Mouse (Mus musculus) midbrain, embryonic 11.5 days (tissue): ENCODE data around the gene Maz. TPM values are rescaled to one million over a fixed set of nuclear protein-coding genes. Genes with fewer than 3 reads are reported as not detected.
A peak's percentile ranks its signal among the peaks of the same experiment; 100 is the strongest.

Experiments
- ATAC-seq: fragments of 200-750 bp; cut with Nextera tagmentation; 2 replicates; pipeline ENCODE4 v1.8.0; 2017; ENCODE audit warnings: moderate TSS enrichment, moderate library complexity; ENCODE audit not compliant: low FRiP score
- DNase-seq: peaks from one replicate; pipeline ENCODE4 v3.0.0; 2015; ENCODE audit warnings: low spot score; ENCODE audit errors: missing footprints
- H3K27ac ChIP-seq: fragments of 300-500 bp; sonication (generic); 2 replicates; pipeline ENCODE4 v1.5.1; 2014; ENCODE audit warnings: low read depth, low read length
- H3K27me3 ChIP-seq: fragments of 300-500 bp; sonication (generic); 2 replicates; pipeline ENCODE4 v1.6.1; 2014; ENCODE audit warnings: mild to moderate bottlenecking, low read length, moderate library complexity, mixed read lengths; ENCODE audit not compliant: control insufficient read depth, insufficient read depth
- H3K36me3 ChIP-seq: fragments of 300-500 bp; sonication (generic); 2 replicates; pipeline ENCODE4 v1.6.1; 2014; ENCODE audit warnings: mild to moderate bottlenecking, low read length, moderate library complexity, mixed read lengths; ENCODE audit not compliant: control insufficient read depth, insufficient read depth
- H3K4me1 ChIP-seq: fragments of 300-500 bp; sonication (generic); 2 replicates; pipeline ENCODE4 v1.6.1; 2014; ENCODE audit warnings: low read length; ENCODE audit not compliant: control insufficient read depth, insufficient read depth
- H3K4me2 ChIP-seq: fragments of 300-500 bp; sonication (generic); 2 replicates; pipeline ENCODE4 v1.6.1; 2014; ENCODE audit warnings: mild to moderate bottlenecking, moderate library complexity
- H3K4me3 ChIP-seq: fragments of 300-500 bp; sonication (generic); 2 replicates; pipeline ENCODE4 v1.5.1; 2014; ENCODE audit warnings: low read depth, low read length
- H3K9ac ChIP-seq: fragments of 300-500 bp; sonication (generic); 2 replicates; pipeline ENCODE4 v1.6.1; 2014; ENCODE audit warnings: low read length
- H3K9me3 ChIP-seq: fragments of 300-500 bp; sonication (generic); 2 replicates; pipeline ENCODE4 v1.6.1; 2016; ENCODE audit warnings: low read length; ENCODE audit not compliant: control insufficient read depth
- WGBS: fragments of 180-500 bp; shearing (Covaris S2); extraction: QIAGEN DNeasy Blood & Tissue Kit; methylation state at CpG from one replicate; pipeline ENCODE4 v1.1.7; 2014; 5-methylcytosine and 5-hydroxymethylcytosine counted together
- polyA plus RNA-seq: library from polyadenylated mRNA; unstranded; fragments of >200 nt; fragmentation: Nextera tagmentation; extraction: Ambion mirVana; gene quantifications from 2 replicates; pipeline ENCODE4 v1.2.1, GENCODE M21; 2014

The Maz gene
- polyA plus RNA-seq, 1 experiment from 2014 or later: 80.7 TPM

DNA sequence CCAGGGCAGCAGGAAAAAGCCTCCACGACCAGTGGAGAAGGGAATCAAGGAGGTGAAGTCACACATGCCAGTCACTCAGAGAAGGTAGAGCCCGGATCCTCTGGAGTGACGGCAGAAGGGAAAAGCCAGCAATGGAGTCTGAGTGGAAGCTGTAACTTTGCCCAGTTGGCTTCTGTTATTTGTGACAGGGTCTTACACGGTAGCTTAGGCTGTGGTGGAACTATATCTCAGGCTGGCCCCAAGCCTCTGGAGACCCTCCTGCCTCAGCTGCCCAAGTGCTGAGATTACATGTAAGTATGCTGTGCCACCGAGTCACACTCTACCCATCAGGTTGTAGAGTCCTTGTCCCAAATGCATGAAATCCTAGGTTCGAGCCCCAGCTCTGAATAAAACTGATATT is 13.5 kb downstream of the Maz start:
- Histone ChIP-seq H3K4me3 (no peak overlapping the region), H3K9me3 (no peaks in the 10 kb centered on the region), H3K27me3 (no peaks in the 10 kb centered on the region), H3K36me3 (0 out of 2 replicates have a peak, but pooled peaks cover 4% of the 10 kb centered on the region), H3K9ac (no peak overlapping the region), H3K27ac (no peak overlapping the region), H3K4me1 (peaks cover 9% of the 10 kb centered on the region), H3K4me2 (no peak overlapping the region)
- no peak for DNase-seq
- no peak for ATAC-seq
- 93% methylated on average over 6 of the region's 6 CpGs for WGBS

GRCm38 (mm10) chr7:127012845-127013244 is 14.0 kb downstream of the Maz start:
- no peak overlapping the region for H3K4me2 ChIP-seq
- WGBS: 97% methylated on average over 10 of the region's 10 CpGs
- no peak overlapping the region for H3K27ac ChIP-seq
- no peak overlapping the region for H3K4me3 ChIP-seq
- H3K36me3 ChIP-seq: 0 out of 2 replicates have a peak, but pooled peaks cover 4% of the 10 kb centered on the region
- DNase-seq (no peak), ATAC-seq (no peak)
- H3K27me3 ChIP-seq: no peaks in the 10 kb centered on the region
- H3K4me1 ChIP-seq: peaks cover 9% of the 10 kb centered on the region
- no peak overlapping the region for H3K9ac ChIP-seq
- no peaks in the 10 kb centered on the region for H3K9me3 ChIP-seq

DNA sequence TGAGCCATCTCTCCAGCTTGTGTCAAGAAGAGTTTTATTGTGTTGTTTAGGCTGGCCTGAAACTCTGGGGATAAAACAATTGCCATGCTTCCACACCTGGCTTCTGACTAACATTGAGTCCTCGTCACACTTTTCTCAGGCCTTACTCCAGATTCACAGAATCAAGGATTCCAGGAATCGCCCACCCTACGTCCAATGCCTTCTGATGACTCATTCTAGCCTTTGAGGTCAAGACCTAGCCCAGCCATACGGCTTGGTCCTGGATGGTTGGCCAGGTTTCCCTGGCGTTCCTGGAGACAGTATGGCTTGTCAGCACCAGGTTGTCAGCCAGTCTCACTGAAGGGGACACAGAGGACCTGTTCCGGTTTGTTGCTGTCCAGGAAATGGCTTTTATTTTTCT is 14.5 kb downstream of the Maz start:
- WGBS: 88% methylated on average over 6 of the region's 6 CpGs
- ATAC-seq: no peak
- no peak overlapping the region for H3K4me2 ChIP-seq

DNA sequence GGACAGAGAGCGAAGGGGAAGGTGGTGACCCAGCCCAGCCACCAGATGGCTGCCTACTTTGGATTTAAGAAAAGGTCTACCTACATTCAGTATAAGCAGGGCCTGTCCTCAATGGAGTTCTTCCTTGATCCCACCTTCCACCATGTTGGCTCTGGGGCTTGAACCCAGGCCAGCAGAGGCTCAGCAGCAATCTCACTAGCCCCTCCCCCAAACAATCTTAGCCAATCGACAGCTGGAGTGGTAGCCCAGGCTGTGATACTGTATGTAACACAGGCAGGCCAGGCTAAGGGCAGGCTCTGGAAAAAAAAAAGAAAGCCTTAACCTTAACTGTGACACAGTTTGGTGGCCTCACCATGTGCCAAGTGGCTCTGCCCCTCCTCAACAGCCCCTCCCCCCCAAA is 15.1 kb downstream of the Maz start:
- DNase-seq (no peak), ATAC-seq (no peak)
- no peak overlapping the region for H3K4me3 ChIP-seq
- 0 out of 2 replicates have a peak, but pooled peaks cover 4% of the 10 kb centered on the region for H3K36me3 ChIP-seq
- no peak overlapping the region for H3K27ac ChIP-seq
- H3K9me3 ChIP-seq: no peaks in the 10 kb centered on the region
- H3K4me1 ChIP-seq: peaks cover 9% of the 10 kb centered on the region
- no peak overlapping the region for H3K4me2 ChIP-seq
- 73% methylated on average over 2 of the region's 2 CpGs for WGBS
- H3K9ac ChIP-seq: no peak overlapping the region
- no peaks in the 10 kb centered on the region for H3K27me3 ChIP-seq

More for the DNA sequence above, 14.5 kb downstream of the Maz start:
- H3K9ac ChIP-seq: no peak overlapping the region
- peaks cover 9% of the 10 kb centered on the region for H3K4me1 ChIP-seq
- DNase-seq: no peak
- H3K9me3 ChIP-seq: no peaks in the 10 kb centered on the region
- H3K27ac ChIP-seq: no peak overlapping the region
- H3K27me3 ChIP-seq: no peaks in the 10 kb centered on the region
- no peak overlapping the region for H3K4me3 ChIP-seq
- H3K36me3 ChIP-seq: 0 out of 2 replicates have a peak, but pooled peaks cover 4% of the 10 kb centered on the region

GRCm38 (mm10) chr7:127011051-127011450 is 15.8 kb downstream of the Maz start:
- 91% methylated on average over 2 of the region's 2 CpGs for WGBS
- no peak for ATAC-seq

DNA sequence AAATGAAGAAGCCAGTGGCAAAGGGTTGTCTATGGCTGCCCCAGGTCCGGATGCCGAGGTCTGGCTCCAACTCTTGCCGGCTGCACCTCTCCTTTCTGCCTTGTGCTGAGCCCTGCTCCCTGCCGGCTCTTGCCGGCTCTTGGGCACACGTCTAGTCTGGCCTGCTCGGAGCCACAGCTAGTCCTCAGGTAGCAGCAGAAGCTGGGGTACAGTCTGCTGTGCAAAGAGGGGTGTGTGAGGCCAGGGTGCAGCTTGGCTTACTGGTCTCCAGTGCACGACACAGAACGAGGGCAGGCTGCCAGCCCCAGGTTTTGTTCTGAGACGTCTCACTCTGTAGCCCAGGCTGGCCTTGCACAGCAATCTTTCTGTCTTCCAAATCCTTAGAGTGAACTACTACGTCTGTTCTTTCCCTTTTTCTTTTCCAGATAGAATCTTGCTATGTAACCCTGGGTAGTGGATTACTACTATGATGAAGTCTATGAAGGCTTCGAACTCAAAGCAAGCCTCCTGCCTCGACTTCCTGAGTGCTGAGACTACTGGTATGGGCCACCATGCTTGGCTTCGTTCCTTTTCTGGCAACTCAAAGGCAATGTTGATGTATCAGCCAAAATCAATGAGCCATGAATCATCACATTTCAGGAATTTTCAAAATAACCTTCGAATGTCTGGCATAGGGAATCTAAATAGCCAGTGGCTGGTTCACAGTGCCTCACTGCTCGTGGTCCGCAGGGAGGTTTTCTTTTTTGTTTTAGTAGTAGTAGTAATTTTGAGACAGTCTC is 17.3 kb downstream of the Maz start:
- ATAC-seq (no peak), DNase-seq (no peak)
- H3K4me3 ChIP-seq: no peak overlapping the region
- H3K9ac ChIP-seq: no peak overlapping the region; the same call in 1 of the 2 replicates
- no peaks in the 10 kb centered on the region for H3K36me3 ChIP-seq
- no peaks in the 10 kb centered on the region for H3K9me3 ChIP-seq
- no peak overlapping the region for H3K4me2 ChIP-seq
- no peaks in the 10 kb centered on the region for H3K27me3 ChIP-seq
- H3K4me1 ChIP-seq: no peaks in the 10 kb centered on the region
- WGBS: 86% methylated on average over 17 of the region's 17 CpGs
- no peak overlapping the region; the same call in 1 of the 2 replicates for H3K27ac ChIP-seq

More at GRCm38 (mm10) chr7:127011051-127011450, 15.8 kb downstream of the Maz start:
- Histone ChIP-seq H3K9me3 (no peaks in the 10 kb centered on the region), H3K36me3 (0 out of 2 replicates have a peak, but pooled peaks cover 4% of the 10 kb centered on the region), H3K4me2 (no peak overlapping the region), H3K4me3 (no peak overlapping the region), H3K27ac (no peak overlapping the region), H3K4me1 (peaks cover 9% of the 10 kb centered on the region), H3K9ac (no peak overlapping the region), H3K27me3 (no peaks in the 10 kb centered on the region)
- DNase-seq: no peak

DNA sequence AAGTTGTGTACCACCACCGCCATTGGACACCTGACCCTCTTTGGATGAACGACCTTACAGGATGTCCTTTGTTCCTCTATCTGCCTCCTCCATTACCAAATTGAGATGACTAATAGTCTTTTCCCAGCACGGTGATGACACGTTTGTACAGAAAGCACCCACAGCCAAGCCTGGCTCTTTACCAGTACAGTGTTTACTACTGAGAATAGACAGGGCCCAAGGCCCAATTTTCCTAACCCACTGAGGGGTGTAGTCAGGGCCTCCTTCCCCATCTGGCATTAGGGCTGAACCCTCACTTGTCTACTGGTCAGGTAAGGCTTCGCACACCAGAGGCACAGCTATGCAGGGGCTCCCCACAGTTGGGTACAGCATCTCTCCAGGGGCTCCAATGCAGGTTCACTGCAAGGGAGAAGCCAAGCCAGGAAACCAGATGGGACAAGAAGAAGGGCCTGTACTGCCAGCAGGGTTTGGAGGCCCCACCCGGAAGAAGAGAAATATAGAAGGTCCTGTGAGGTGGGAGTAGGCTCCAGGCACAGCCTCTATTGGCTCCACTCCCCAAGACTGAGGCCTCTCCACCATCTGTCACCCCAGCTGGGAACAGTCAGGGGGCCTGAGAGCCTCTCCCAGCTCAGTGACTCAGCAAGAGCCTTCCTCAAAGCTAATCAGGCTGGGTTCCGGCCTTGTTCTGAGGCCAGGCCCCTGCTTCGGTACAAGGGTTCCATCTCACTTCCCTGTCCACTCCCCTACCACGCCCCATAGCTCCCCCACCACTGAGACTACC is 18.4 kb downstream of the Maz start:
- no peaks in the 10 kb centered on the region for H3K9me3 ChIP-seq
- DNase-seq: no peak
- no peak overlapping the region for H3K4me3 ChIP-seq
- H3K9ac ChIP-seq: no peak overlapping the region
- peak; percentile 70 for ATAC-seq
- no peaks in the 10 kb centered on the region for H3K27me3 ChIP-seq
- H3K36me3 ChIP-seq: no peaks in the 10 kb centered on the region
- H3K4me1 ChIP-seq: no peaks in the 10 kb centered on the region
- peak overlapping the region; percentile 56 for H3K27ac ChIP-seq
- no peak overlapping the region for H3K4me2 ChIP-seq
- WGBS: 69% methylated on average over 9 of the region's 9 CpGs

- H3K27ac ChIP-seq: no peak overlapping the region
- 83% methylated on average over 6 of the region's 6 CpGs for WGBS
Observed at GRCm38 (mm10) chr7:127007313-127008024, 19.4 kb downstream of the Maz start.

More at GRCm38 (mm10) chr7:127007313-127008024, 19.4 kb downstream of the Maz start:
- Histone ChIP-seq H3K4me1 (no peaks in the 10 kb centered on the region), H3K9me3 (no peaks in the 10 kb centered on the region), H3K4me3 (no peak overlapping the region), H3K27me3 (no peaks in the 10 kb centered on the region), H3K4me2 (no peak overlapping the region), H3K36me3 (no peaks in the 10 kb centered on the region), H3K9ac (no peak overlapping the region)
- DNase-seq: no peak
- no peak for ATAC-seq
